Mouse (Mus musculus) liver, adult 2 months (tissue): ENCODE data around the gene Zbtb25.

Experiments used
- CTCF ChIP-seq: fragments of 200-500 bp; IDR thresholded peaks from 2 replicates; pipeline ENCODE4 v1.5.1; 2011; ENCODE audit warnings: low read depth, low read length, control low read depth
- POLR2A ChIP-seq: fragments of 200-500 bp; IDR thresholded peaks from 2 replicates; pipeline ENCODE4 v1.6.1; 2011; ENCODE audit warnings: low read length, control low read depth; ENCODE audit not compliant: insufficient read depth; ENCODE audit errors: extremely low read depth

GRCm38 (mm10) chr12:76349680-76350220, 19.7 kb downstream of the Zbtb25 start:
- no peak for TF ChIP-seq CTCF
- TF ChIP-seq POLR2A: no peak
